Mouse (Mus musculus) limb, embryonic 10.5 days (tissue): ENCODE data around the gene Rabl6. TPM values are rescaled to one million over a fixed set of nuclear protein-coding genes. Genes with fewer than 3 reads are reported as not detected.

Source experiments
- DNase-seq: peaks from one replicate; pipeline ENCODE4 v3.0.0-alpha.2; 2017; ENCODE audit warnings: low spot score
- H3K27ac ChIP-seq: fragments of 300-500 bp; sonication (generic); 2 replicates; pipeline ENCODE4 v1.5.1; 2016; ENCODE audit warnings: mild to moderate bottlenecking
- H3K27me3 ChIP-seq: fragments of 300-500 bp; sonication (generic); 2 replicates; pipeline ENCODE4 v1.6.1; 2016; ENCODE audit warnings: low read depth, mild to moderate bottlenecking; ENCODE audit not compliant: poor library complexity, severe bottlenecking
- H3K36me3 ChIP-seq: fragments of 300-500 bp; sonication (generic); 2 replicates; pipeline ENCODE4 v1.6.1; 2016; ENCODE audit warnings: mild to moderate bottlenecking, moderate library complexity
- H3K4me1 ChIP-seq: fragments of 300-500 bp; sonication (generic); 2 replicates; pipeline ENCODE4 v1.6.1; 2016
- H3K4me3 ChIP-seq: fragments of 300-500 bp; sonication (generic); 2 replicates; pipeline ENCODE4 v1.5.1; 2016; ENCODE audit warnings: mild to moderate bottlenecking, moderate library complexity
- H3K9me3 ChIP-seq: fragments of 300-500 bp; sonication (generic); replicated peaks from 2 replicates; pipeline ENCODE4 v1.6.1; 2016; ENCODE audit warnings: mild to moderate bottlenecking
- WGBS: fragments of 180-500 bp; shearing (Covaris S2); methylation state at CpG from one replicate; pipeline ENCODE4 v1.1.7; 2016; 5-methylcytosine and 5-hydroxymethylcytosine counted together
- polyA plus RNA-seq: library from polyadenylated mRNA; unstranded; fragments of >200 nt; fragmentation: Nextera tagmentation; extraction: Ambion mirVana; gene quantifications from 2 replicates; pipeline ENCODE4 v1.2.1, GENCODE M21; 2016

Gene Rabl6
- polyA plus RNA-seq, 1 experiment from 2014 or later: 83.3 TPM

GRCm38 (mm10) chr2:25577951-25578795 is 30.1 kb downstream of the Rabl6 start:
- H3K27ac ChIP-seq: peak overlapping the region; percentile 67
- no peaks in the 10 kb centered on the region for H3K9me3 ChIP-seq
- H3K4me3 ChIP-seq: peak overlapping the region; percentile 44
- peaks cover 10% of the 10 kb centered on the region for H3K36me3 ChIP-seq
- peaks cover 83% of the 10 kb centered on the region for H3K4me1 ChIP-seq
- 5% methylated on average over 75 of the region's 75 CpGs for WGBS
- H3K27me3 ChIP-seq: peaks cover 62% of the 10 kb centered on the region
- peak; percentile 71 for DNase-seq

- DNase-seq: peak; percentile 45
- Histone ChIP-seq H3K9me3 (no peaks in the 10 kb centered on the region), H3K4me1 (peaks cover 76% of the 10 kb centered on the region), H3K4me3 (peak overlapping the region; percentile 44), H3K27me3 (peaks cover 62% of the 10 kb centered on the region), H3K27ac (peak overlapping the region; percentile 67), H3K36me3 (peaks cover 11% of the 10 kb centered on the region)
- 15% methylated on average over 92 of the region's 92 CpGs for WGBS
These were observed 31.1 kb downstream of the Rabl6 start for GRCm38 (mm10) chr2:25576965-25577891.

DNA sequence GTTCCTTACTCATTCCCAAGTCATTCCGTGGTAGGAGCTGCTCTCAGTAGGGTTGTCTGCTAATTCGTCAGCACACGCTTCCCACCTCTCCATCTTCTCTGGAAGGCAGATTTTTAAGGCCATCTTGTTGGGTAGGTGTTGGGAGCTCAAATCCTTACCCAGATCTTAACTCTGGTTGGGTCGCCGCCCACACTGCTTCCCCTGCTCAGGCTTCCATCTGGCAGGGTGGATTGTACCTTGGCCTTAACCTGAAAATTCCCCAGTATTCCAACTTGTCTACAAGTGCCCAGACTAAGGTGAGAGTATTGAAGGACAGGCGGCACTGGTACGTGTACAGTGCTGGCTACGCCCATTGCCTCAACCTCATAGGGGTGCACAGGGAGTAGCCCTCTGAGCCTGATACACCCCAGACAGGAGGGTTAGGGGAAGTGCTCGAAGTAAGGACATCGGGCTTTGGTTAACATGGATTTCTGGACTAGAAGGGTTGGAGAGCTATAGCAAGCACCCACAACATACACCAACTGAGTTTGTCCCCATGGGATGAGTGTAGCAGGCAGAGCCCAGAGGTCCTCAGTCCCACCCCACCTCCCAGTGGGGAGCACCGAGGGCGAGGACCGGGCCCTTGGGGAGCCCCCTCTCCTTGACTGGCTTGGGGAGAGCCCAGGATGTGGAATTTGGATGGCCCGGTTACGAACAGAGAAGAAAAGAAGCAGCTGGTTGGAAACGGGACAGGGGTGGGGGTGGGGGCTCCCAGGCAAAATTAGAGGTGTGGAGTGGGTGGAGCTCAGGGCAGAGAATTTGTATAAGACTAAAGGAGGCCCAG is 32.1 kb downstream of the Rabl6 start:
- Histone ChIP-seq H3K4me1 (peaks cover 70% of the 10 kb centered on the region), H3K36me3 (peaks cover 20% of the 10 kb centered on the region), H3K27ac (peak overlapping the region; percentile 93; the same call in 1 of the 2 replicates), H3K9me3 (no peaks in the 10 kb centered on the region), H3K27me3 (peaks cover 59% of the 10 kb centered on the region), H3K4me3 (peak overlapping the region; percentile 70; the same call in 1 of the 2 replicates)
- 72% methylated on average over 16 of the region's 16 CpGs for WGBS
- DNase-seq: no peak

GRCm38 (mm10) chr2:25575432-25576027 is 32.8 kb downstream of the Rabl6 start:
- DNase-seq: peak; percentile 77
- H3K36me3 ChIP-seq: peaks cover 27% of the 10 kb centered on the region
- no peaks in the 10 kb centered on the region for H3K9me3 ChIP-seq
- H3K27ac ChIP-seq: peak overlapping the region; percentile 93
- H3K4me1 ChIP-seq: peaks cover 65% of the 10 kb centered on the region
- WGBS: 19% methylated on average over 21 of the region's 21 CpGs
- H3K27me3 ChIP-seq: peaks cover 52% of the 10 kb centered on the region
- peak overlapping the region; percentile 70 for H3K4me3 ChIP-seq

GRCm38 (mm10) chr2:25574579-25575431 is 33.5 kb downstream of the Rabl6 start, which contains the start of the genes Mamdc4 and Phpt1:
Gene Mamdc4 (minus strand): TSS chr2:25574845.
Gene Phpt1 (minus strand): TSS chr2:25575224.
- Histone ChIP-seq H3K9me3 (no peaks in the 10 kb centered on the region), H3K4me3 (peak within 1 kb of the TSS; percentile 70), H3K27me3 (peaks cover 45% of the 10 kb centered on the region), H3K36me3 (peaks cover 35% of the 10 kb centered on the region), H3K27ac (peak within 1 kb of the TSS; percentile 93), H3K4me1 (peaks cover 61% of the 10 kb centered on the region)
- 1% methylated on average over 44 of the region's 45 CpGs for WGBS
- DNase-seq: peak; percentile 94

- Histone ChIP-seq H3K9me3 (no peaks in the 10 kb centered on the region), H3K4me1 (peaks cover 55% of the 10 kb centered on the region), H3K27ac (peak overlapping the region; percentile 93), H3K27me3 (peaks cover 38% of the 10 kb centered on the region), H3K4me3 (peak overlapping the region; percentile 70), H3K36me3 (peaks cover 41% of the 10 kb centered on the region)
- 15% methylated on average over 11 of the region's 11 CpGs for WGBS
- no peak for DNase-seq
These were observed 34.2 kb downstream of the Rabl6 start for GRCm38 (mm10) chr2:25574136-25574535.

DNA sequence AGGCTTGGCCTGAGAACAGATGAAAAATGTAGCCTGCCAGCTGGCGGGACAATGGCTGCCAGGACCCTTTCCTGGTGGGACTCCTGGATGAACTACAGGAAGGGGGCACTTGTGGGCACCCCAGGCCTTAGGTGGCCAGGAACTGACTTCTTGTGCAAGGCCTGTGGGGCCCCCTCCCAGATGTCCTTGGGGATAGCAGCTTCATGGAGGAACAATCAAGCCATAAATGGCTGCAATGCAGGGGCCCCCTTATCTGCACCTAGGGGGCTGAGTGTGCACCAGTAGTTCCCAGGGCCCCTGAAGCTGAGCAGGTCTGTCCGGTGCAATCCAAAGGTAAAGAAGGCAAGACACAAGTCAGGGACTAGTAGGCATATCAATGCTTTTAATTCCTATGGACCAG is 35.3 kb downstream of the Rabl6 start:
- DNase-seq: no peak
- H3K36me3 ChIP-seq: peaks cover 52% of the 10 kb centered on the region
- H3K27ac ChIP-seq: no peak overlapping the region
- 84% methylated on average over 2 of the region's 2 CpGs for WGBS
- H3K9me3 ChIP-seq: no peaks in the 10 kb centered on the region
- peaks cover 27% of the 10 kb centered on the region for H3K27me3 ChIP-seq
- H3K4me1 ChIP-seq: peaks cover 44% of the 10 kb centered on the region
- H3K4me3 ChIP-seq: peak overlapping the region; percentile 70; the same call in 1 of the 2 replicates

GRCm38 (mm10) chr2:25571221-25571620 is 37.1 kb downstream of the Rabl6 start:
- H3K36me3 ChIP-seq: peaks cover 70% of the 10 kb centered on the region
- H3K27ac ChIP-seq: no peak overlapping the region
- peaks cover 31% of the 10 kb centered on the region for H3K4me1 ChIP-seq
- H3K4me3 ChIP-seq: no peak overlapping the region
- WGBS: 91% methylated on average over 4 of the region's 4 CpGs
- H3K27me3 ChIP-seq: peaks cover 9% of the 10 kb centered on the region
- DNase-seq: no peak
- no peaks in the 10 kb centered on the region for H3K9me3 ChIP-seq

- H3K36me3 ChIP-seq: peaks cover 89% of the 10 kb centered on the region
- H3K27me3 ChIP-seq: no peaks in the 10 kb centered on the region
- WGBS: 89% methylated on average over 3 of the region's 3 CpGs
- H3K4me1 ChIP-seq: peaks cover 19% of the 10 kb centered on the region
- H3K27ac ChIP-seq: no peak overlapping the region
- DNase-seq: no peak
- H3K9me3 ChIP-seq: no peaks in the 10 kb centered on the region
- no peak overlapping the region for H3K4me3 ChIP-seq
These were observed 39.0 kb downstream of the Rabl6 start for GRCm38 (mm10) chr2:25569323-25569722.

- WGBS: 93% methylated on average over 6 of the region's 6 CpGs
- Histone ChIP-seq H3K9me3 (no peaks in the 10 kb centered on the region), H3K27ac (no peak overlapping the region), H3K36me3 (peaks cover 97% of the 10 kb centered on the region), H3K27me3 (no peaks in the 10 kb centered on the region), H3K4me1 (peaks cover 12% of the 10 kb centered on the region), H3K4me3 (no peak overlapping the region)
- no peak for DNase-seq
These were observed 39.8 kb downstream of the Rabl6 start for GRCm38 (mm10) chr2:25568473-25569019.

DNA sequence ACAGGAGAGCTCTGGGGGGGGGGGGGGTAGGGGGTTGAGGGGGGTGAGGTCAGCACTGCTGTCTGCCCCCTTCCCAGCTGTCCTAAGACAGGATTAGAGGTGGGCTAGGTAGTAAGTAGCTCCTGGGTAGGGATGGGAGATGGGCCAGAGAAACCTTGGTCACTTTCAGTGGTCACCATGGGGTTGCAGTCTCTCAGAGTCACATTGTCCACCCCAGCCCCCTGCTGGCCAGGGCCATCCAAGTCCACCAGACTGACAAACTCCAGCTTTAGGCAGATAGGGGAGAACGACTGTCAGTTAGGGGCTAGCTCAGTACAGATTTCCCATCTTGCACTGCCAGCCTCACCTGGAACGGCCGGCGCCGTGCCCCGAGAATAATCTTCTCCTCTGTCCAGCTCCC is 41.8 kb downstream of the Rabl6 start:
- no peaks in the 10 kb centered on the region for H3K9me3 ChIP-seq
- H3K4me3 ChIP-seq: no peak overlapping the region
- WGBS: 88% methylated on average over 6 of the region's 6 CpGs
- DNase-seq: no peak
- H3K27me3 ChIP-seq: no peaks in the 10 kb centered on the region
- peaks cover 5% of the 10 kb centered on the region; the same call in 1 of the 2 replicates for H3K4me1 ChIP-seq
- no peak overlapping the region for H3K27ac ChIP-seq
- H3K36me3 ChIP-seq: peaks cover 100% of the 10 kb centered on the region
